Mouse (Mus musculus) erythroblast, embryonic 14.5 days (primary cell): ENCODE measurements around the gene Rgs3.

Experiments
- GATA1 ChIP-seq: IDR thresholded peaks from 2 replicates; pipeline ENCODE4 v1.6.1; 2012; ENCODE audit warnings: low read length, inconsistent platforms, mixed read lengths
- TAL1 ChIP-seq: IDR thresholded peaks from 3 replicates; pipeline ENCODE4 v1.6.1; 2012; ENCODE audit warnings: low read length, inconsistent platforms, mixed read lengths

DNA sequence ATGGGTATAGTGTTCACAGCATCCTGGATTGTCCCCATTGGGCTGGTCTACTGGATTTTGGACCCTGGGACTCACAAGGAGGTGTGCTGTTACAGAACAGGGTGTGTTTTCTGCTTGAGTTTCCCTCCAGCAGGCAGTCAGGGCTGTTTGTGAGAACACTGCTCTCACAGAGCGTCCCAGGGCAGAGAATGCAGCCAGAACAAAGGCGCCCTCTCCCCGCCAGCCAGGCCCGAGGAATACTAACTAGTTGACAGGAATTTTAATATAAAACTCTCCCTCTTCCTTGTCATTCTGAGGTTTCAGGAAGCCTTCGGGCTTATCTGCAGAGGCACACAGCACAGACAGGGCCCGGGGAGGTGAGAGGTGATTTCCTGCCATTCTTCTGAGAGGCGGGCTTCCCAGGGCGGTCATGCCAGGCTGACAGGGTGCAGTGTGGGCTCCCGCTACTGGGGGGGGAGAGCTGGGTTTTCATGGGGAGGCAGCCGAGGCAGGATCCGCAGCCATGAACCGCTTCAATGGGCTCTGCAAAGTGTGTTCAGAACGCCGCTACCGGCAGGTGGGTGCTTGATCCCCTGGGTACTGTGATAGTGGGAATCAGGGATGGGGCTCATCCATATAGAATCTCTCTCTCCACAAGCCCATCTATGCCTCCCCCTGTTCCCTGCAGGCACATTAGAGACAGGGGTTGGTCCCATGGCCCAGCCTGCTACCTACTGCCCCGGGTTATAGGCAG, 59.8 kb downstream of the Rgs3 start:
- TF ChIP-seq TAL1: no peak
- no peak for TF ChIP-seq GATA1
